ENCODE assay signal across 9 mouse cellular contexts in the genomic region with DNA sequence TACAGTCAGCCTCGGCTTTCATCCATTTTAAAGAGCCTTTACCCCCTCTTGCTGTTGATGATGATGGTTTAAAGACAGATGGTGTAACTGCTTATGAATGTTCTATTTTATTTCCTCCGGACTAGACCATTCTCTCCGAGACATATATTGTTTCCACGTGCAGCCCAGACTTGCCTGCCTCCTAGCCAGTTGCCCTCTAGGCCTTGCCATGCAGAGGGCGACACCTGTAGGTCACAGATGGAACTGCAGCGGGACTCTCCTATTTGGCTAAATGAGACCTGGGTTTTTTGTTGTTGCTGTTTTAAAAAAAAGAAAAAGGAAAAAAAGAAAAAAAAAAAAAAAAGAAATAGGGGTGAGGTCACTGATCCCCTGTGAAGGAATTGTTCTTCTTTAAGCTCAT.
A peak's percentile ranks its signal among the peaks of the same experiment; 100 is the strongest.
DNase-seq lines count a peak whose midpoint lies in the region; ATAC-seq and TF ChIP-seq lines count a peak whose summit lies in the region.
"Had no signal": no experiment of that assay in that cellular context is flagged by ENCODE, and none has a peak within 500 bp of the region (broad histone marks: within the 10 kb centered on the region; RNA-seq: fewer than 3 reads in every experiment).

No protein-coding gene starts in this region.

- no peak overlapping the region for H3K4me2 ChIP-seq in midbrain, embryonic 15.5 days
- no peak overlapping the region for H3K4me2 ChIP-seq in neural tube, embryonic 11.5 days (ENCODE audit: low read depth)
- H3K4me2 ChIP-seq: embryonic facial prominence, embryonic 15.5 days had no signal

- no peak overlapping the region for H3K27ac ChIP-seq in midbrain, embryonic 10.5 days (replicated peaks)
- H3K27ac ChIP-seq in midbrain, embryonic 15.5 days, result no peak overlapping the region; the same call in 1 of the 2 replicates
- H3K27ac ChIP-seq in liver, adult 2 months (replicated peaks; ENCODE audit: insufficient read depth, low read depth, low read length), result no peak overlapping the region
- H3K27ac ChIP-seq in neural tube, embryonic 11.5 days (ENCODE audit: low read depth, low read length), result peak overlapping the region; percentile 56; the same call in 1 of the 2 replicates
- H3K27ac ChIP-seq: embryonic facial prominence, embryonic 15.5 days had no signal

- peak; percentile 99 for TF ChIP-seq CTCF in liver, adult 2 months (IDR thresholded peaks at IDR 0.05; ENCODE audit: low read depth, low read length)

- H3K4me1 ChIP-seq in midbrain, embryonic 10.5 days, result peaks cover 49% of the 10 kb centered on the region
- H3K4me1 ChIP-seq in midbrain, embryonic 15.5 days, result peaks cover 45% of the 10 kb centered on the region
- H3K4me1 ChIP-seq in liver, adult 2 months (ENCODE audit: control insufficient read depth, insufficient read depth, low read length), result peaks cover 16% of the 10 kb centered on the region
- peaks cover 12% of the 10 kb centered on the region; the same call in 1 of the 2 replicates for H3K4me1 ChIP-seq in neural tube, embryonic 11.5 days (ENCODE audit: control insufficient read depth, insufficient read depth, low read length)

- 17% methylated on average over 6 of the region's 6 CpGs for WGBS in midbrain, embryonic 10.5 days
- 5% methylated on average over 6 of the region's 6 CpGs for WGBS in midbrain, embryonic 15.5 days
- WGBS in liver, adult 2 months, result 15% methylated on average over 6 of the region's 6 CpGs
- WGBS in neural tube, embryonic 11.5 days, result 7% methylated on average over 6 of the region's 6 CpGs

- peaks cover 31% of the 10 kb centered on the region for H3K36me3 ChIP-seq in midbrain, embryonic 10.5 days
- 0 out of 2 replicates have a peak, but pooled peaks cover 1% of the 10 kb centered on the region for H3K36me3 ChIP-seq in midbrain, embryonic 15.5 days (replicated peaks)
- H3K36me3 ChIP-seq in liver, adult 2 months (ENCODE audit: control insufficient read depth, insufficient read depth, low read length), result no peaks in the 10 kb centered on the region
- peaks cover under 1% of the 10 kb centered on the region; the same call in 1 of the 2 replicates for H3K36me3 ChIP-seq in neural tube, embryonic 11.5 days (ENCODE audit: control insufficient read depth, insufficient read depth, low read length)
- H3K36me3 ChIP-seq: embryonic facial prominence, embryonic 15.5 days had no signal

- 0 out of 2 replicates have a peak, but pooled peaks cover 2% of the 10 kb centered on the region for H3K79me2 ChIP-seq in liver, adult 2 months (ENCODE audit: control insufficient read depth, insufficient read depth, low read length)

- no peak overlapping the region for H3K9ac ChIP-seq in midbrain, embryonic 15.5 days
- H3K9ac ChIP-seq in liver, adult 2 months (ENCODE audit: low read depth, low read length), result no peak overlapping the region
- H3K9ac ChIP-seq in neural tube, embryonic 11.5 days (ENCODE audit: low read length), result no peak overlapping the region
- H3K9ac ChIP-seq: embryonic facial prominence, embryonic 15.5 days had no signal

- no peaks in the 10 kb centered on the region for H3K27me3 ChIP-seq in midbrain, embryonic 10.5 days (ENCODE audit: low read depth, poor library complexity, severe bottlenecking)
- H3K27me3 ChIP-seq in midbrain, embryonic 15.5 days (replicated peaks), result no peaks in the 10 kb centered on the region
- no peaks in the 10 kb centered on the region for H3K27me3 ChIP-seq in liver, adult 2 months (ENCODE audit: control insufficient read depth, insufficient read depth, low read length)
- H3K27me3 ChIP-seq in neural tube, embryonic 11.5 days (ENCODE audit: control insufficient read depth, insufficient read depth, low read length), result no peaks in the 10 kb centered on the region
- H3K27me3 ChIP-seq: embryonic facial prominence, embryonic 15.5 days had no signal

- no peak overlapping the region for H3K4me3 ChIP-seq in midbrain, embryonic 10.5 days
- H3K4me3 ChIP-seq in midbrain, embryonic 15.5 days, result no peak overlapping the region
- no peak overlapping the region for H3K4me3 ChIP-seq in liver, adult 2 months (ENCODE audit: insufficient read depth, low read depth, low read length)
- H3K4me3 ChIP-seq in neural tube, embryonic 11.5 days (ENCODE audit: low read depth, low read length), result no peak overlapping the region
- H3K4me3 ChIP-seq: embryonic facial prominence, embryonic 15.5 days had no signal

- no peak for ATAC-seq in midbrain, embryonic 15.5 days (replicated peaks)
- 0 out of 2 replicates have a peak, but pooled peaks have one; percentile 39 for ATAC-seq in neural tube, embryonic 11.5 days (ENCODE audit: insufficient read depth, low FRiP score, low TSS enrichment)

- peak; percentile 85 for DNase-seq in midbrain, embryonic 10.5 days (ENCODE audit: low spot score)
- DNase-seq in cerebellum, postnatal 14 days, result peak; percentile 94 to 97
- peak; percentile 70 to 76 for DNase-seq in gastrocnemius, adult 8-10 months (ENCODE audit: low spot score in 2 of 2)
- peak; percentile 83 for DNase-seq in kidney, adult 9 months
- DNase-seq in liver, adult 2 months (ENCODE audit: extremely low read depth, low read depth, low spot score), result peak; percentile 51
- DNase-seq in neural tube, embryonic 11.5 days (ENCODE audit: low spot score), result peak; percentile 84
- DNase-seq in testis, postnatal 10 days (ENCODE audit: low spot score), result peak; percentile 93

- no peaks in the 10 kb centered on the region for H3K9me3 ChIP-seq in midbrain, embryonic 10.5 days (replicated peaks)
- H3K9me3 ChIP-seq in midbrain, embryonic 15.5 days, result no peaks in the 10 kb centered on the region
- no peaks in the 10 kb centered on the region for H3K9me3 ChIP-seq in neural tube, embryonic 11.5 days (ENCODE audit: control insufficient read depth, low read length)
- H3K9me3 ChIP-seq: embryonic facial prominence, embryonic 15.5 days had no signal

- TF ChIP-seq POLR2A in liver, adult 2 months (IDR thresholded peaks at IDR 0.05; ENCODE audit: extremely low read depth, insufficient read depth, low read length), result no peak
